Mouse (Mus musculus): ENCODE measurements at regions not wholly inside any gene's neighbourhood (a gene's known extent, or its start where the extent isn't known, plus 50 kb on each side); places are given as distances from the start of the nearest gene placed in this dataset.
"Not testable (repeated sequence)": the region's sequence is repeated elsewhere in the genome, so short reads cannot be mapped to it uniquely, and the experiment has no call there.

DNA sequence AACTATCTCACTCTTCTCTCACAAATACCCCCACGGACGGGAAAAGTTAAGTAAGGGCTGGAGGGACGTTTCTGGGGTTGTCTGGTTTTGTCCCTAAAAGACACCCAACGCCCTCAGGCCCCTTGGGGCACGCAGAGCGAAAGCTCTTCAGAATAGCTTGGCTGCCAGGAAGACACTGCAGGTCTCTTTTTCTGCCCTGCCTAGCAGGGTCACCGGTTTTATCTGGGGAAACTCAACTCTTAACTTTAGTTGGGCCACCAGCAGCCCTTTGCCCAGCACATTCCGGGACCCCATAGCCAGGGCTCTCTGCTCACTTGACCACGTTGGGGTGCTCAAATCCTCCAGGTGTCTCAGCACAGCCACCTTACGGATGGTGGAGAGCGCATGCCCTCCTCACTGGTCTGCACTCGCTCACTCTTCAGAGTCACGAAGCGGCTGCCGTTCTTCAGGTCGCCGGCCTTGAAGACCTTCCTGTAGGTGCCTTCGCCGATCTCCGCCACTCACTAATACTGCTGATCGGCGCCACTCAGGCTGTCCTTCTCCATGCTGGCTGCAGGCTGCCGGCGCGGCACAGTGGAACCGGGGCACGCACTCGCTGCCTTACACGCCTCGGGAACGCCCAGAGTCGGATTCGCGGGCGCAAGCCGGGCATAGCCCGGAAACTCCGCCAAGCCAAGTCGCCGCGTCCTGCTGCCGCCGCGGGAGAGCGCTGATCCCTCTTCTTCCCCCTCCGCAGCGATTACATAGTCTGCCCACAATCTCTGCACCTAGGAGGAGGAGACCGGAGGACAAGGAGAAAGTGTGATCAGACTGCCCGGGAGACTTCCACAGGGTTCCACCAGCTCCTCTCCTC is 83.0 kb downstream of the Ulbp1 start:
- no peak for DNase-seq (ENCODE audit: low spot score)

DNA sequence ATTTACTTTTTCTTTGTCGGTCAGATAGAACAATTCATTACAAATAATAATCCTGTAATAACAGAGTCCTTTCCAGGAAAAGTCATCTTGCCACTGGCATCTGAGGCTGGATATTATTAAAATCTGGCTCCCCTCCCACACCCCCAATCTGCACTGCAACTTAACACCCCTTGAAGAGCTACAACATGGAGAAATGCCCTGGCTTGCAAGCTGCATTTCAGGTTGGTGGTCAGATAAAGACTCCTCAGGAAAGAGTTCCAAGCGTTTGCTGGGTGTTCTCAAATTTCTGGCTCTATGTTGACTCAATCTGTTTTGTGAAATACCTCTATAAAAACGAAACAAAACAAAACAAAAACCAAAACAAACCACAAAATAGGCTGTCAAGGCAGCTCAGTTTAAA is 114.6 kb downstream of the Ulbp1 start:
- not testable (repeated sequence) for DNase-seq (ENCODE audit: low spot score)

DNA sequence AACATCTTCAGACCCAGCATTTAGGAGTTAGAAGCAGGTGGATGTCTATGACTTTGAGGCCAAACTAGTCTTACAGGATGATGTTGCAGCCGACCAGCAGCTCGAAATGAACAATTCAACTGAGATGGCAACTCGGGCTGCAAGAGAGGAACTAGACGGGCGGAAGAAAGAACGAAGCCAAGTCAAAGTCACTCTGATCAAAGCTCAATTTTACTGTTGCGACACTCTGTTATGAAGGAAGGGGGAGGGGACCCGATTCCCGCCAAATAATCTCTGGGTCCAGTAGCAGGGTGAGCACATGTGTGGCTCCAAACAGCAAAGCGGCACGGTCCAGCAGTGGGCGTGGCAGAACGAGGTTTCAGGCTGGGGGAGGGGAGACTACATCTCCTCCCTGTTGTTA is 129.1 kb downstream of the Ulbp1 start:
- DNase-seq (ENCODE audit: low spot score) = not testable (repeated sequence)

DNA sequence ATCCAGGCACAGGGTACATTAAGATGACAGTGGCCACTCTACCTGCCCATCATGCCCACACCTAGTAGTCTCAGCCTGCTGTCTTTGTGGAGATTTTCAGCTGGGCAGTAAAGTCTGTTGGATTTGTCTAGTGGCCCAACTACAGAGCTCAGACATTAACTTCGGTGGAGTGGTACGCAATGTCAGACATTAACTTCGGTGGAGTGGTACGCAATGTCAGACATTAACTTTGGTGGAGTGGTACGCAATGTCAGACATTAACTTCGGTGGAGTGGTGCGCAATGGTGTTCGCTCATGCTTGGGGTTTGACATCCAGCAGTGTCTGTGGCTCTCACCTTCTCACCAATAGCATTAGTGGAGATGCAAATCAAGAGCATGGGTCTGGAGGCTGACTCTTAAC is 129.7 kb downstream of the Ulbp1 start:
- DNase-seq (ENCODE audit: low spot score) = not testable (repeated sequence)

- DNase-seq (ENCODE audit: low spot score) = peak; percentile 68
These were observed 121.2 kb upstream of the Cnksr3 start for GRCm38 (mm10) chr10:7333077-7333747.

GRCm38 (mm10) chr10:7328262-7328661 is 116.2 kb upstream of the Cnksr3 start:
- no peak for DNase-seq (ENCODE audit: low spot score)

GRCm38 (mm10) chr10:7327046-7327445 is 115.0 kb upstream of the Cnksr3 start:
- DNase-seq (ENCODE audit: low spot score) = not testable (repeated sequence)

DNA sequence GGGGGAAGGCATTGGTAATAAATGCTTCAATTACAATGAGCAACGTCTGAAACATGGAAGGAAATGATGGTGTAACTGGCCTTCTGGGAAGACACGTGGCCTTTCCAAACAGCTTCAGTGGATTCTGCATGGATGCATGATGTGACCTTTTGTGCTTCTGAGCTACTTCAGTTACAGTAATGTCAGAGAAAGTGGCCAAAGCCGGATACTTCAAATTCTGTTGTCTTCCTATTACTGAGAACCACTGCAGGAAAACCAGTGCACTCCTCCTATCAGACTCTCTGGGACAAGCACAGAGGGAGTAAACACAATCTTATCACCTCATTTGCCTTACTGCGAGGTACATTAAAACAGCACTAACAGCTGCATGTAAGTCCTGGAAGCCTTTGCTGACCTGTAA is 113.0 kb upstream of the Cnksr3 start:
- DNase-seq (ENCODE audit: low spot score) = no peak

- DNase-seq (ENCODE audit: low spot score) = peak; percentile 22
These were observed 111.2 kb upstream of the Cnksr3 start for GRCm38 (mm10) chr10:7323258-7323657.

GRCm38 (mm10) chr10:7309927-7310326 is 97.9 kb upstream of the Cnksr3 start:
- no peak for DNase-seq (ENCODE audit: low spot score)

DNA sequence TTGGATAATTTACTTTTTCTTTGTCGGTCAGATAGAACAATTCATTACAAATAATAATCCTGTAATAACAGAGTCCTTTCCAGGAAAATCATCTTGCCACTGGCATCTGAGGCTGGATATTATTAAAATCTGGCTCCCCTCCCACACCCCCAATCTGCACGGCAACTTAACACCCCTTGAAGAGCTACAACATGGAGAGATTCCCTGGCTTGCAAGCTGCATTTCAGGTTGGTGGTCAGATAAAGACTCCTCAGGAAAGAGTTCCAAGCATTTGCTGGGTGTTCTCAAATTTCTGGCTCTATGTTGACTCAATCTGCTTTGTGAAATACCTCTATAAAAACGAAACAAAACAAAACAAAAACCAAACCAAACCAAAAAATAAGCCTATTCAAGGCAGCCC is 93.8 kb upstream of the Cnksr3 start:
- not testable (repeated sequence) for DNase-seq (ENCODE audit: low spot score)

- no peak for DNase-seq (ENCODE audit: low spot score)
These were observed 86.3 kb upstream of the Cnksr3 start for GRCm38 (mm10) chr10:7298377-7298776.

DNA sequence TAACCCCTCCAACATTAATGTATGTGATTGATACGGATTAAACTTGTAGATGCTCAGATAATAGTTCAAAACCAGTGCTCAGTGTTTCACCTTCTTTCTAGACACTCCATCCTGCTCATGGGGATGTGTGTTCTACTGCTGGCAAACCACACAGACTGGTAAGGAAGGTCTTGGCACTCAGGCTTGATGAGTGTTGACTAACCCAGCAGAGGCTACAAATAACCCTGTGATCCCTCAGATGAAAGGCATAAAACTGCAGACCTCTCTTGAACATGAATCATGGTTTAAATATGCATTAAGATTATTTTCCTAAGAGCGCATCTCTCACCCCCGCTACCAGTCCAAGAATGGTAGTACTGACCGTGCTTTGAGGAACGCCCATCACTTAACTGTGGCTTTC is 83.9 kb upstream of the Cnksr3 start:
- no peak for DNase-seq (ENCODE audit: low spot score)

DNA sequence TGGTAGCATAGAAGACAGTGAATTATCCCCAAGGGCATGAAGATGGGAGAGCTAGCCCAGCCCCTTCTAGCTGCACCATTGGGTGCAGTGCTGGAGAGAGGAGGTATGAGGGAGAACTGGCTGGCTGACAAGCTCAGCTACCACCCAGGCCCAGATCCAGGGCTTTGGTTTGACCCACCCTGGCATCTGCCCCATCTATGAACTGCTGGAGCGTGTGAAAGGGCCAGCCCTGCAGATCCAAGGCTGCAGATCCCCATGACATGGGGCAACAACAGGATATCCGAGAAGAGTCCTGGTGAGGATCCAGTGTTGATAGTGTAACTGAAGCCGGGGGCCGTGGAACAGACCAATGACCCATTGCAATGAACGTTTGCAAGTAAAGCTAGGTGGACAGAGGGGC is 81.2 kb upstream of the Cnksr3 start:
- no peak for DNase-seq (ENCODE audit: low spot score)

DNA sequence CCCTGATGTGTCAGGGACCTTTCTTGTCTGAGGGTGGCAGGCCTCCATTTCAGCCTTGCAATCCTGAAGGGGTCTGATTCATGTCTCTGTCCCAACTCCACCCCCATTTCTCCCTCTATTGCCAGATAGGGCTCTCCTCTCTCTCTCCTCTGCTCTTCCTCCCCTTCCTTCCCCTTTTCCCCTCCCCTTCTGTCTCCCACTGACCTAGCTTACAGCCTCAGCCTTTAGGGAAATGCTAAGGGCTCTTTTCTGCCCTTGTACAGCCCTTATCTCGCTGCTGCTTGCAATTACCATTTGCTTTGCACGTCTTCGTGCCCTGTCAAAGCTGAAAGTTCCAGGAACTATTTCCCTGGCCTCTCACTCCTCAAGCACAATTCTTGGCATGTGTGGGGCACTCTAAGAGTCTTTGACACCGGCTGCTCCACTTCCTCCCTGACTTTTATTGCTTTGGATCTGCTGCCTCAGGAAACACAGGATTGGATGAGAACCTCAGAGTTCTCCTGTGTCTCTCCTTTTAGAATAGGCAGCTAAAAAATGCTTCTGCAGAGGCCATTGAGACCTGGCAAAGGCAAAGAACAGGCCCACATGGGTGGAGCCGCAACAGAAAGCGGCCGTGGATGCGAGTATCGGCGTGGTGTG is 77.9 kb upstream of the Cnksr3 start:
- no peak for DNase-seq (ENCODE audit: low spot score)

GRCm38 (mm10) chr10:7285112-7285905 is 73.3 kb upstream of the Cnksr3 start:
- DNase-seq (ENCODE audit: low spot score) = no peak

GRCm38 (mm10) chr10:7280429-7280828 is 68.4 kb upstream of the Cnksr3 start:
- DNase-seq (ENCODE audit: low spot score) = no peak

GRCm38 (mm10) chr10:7278820-7279219 is 66.8 kb upstream of the Cnksr3 start:
- no peak for DNase-seq (ENCODE audit: low spot score)

DNA sequence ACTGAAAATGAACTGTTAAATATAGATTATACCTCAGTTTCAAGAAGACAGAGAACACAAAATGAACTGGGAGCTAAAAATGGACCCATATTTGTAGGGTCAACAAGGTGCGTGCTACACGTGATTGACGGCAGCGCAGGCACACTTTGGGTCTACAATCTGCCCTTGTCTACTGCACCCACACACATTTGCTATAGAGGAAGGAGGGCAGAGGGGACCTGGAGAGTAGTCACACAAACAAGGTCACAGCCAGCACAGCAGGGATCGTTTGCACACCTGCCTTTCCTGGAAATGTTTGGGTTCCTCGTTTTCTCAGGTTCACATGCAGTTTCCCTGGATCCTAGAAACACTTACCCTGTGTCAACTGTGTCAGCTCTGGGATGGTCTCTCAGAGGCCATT is 63.3 kb upstream of the Cnksr3 start:
- no peak for DNase-seq (ENCODE audit: low spot score)

- peak; percentile 65 for DNase-seq (ENCODE audit: low spot score)
These were observed 62.4 kb upstream of the Cnksr3 start for GRCm38 (mm10) chr10:7274422-7274821.

DNA sequence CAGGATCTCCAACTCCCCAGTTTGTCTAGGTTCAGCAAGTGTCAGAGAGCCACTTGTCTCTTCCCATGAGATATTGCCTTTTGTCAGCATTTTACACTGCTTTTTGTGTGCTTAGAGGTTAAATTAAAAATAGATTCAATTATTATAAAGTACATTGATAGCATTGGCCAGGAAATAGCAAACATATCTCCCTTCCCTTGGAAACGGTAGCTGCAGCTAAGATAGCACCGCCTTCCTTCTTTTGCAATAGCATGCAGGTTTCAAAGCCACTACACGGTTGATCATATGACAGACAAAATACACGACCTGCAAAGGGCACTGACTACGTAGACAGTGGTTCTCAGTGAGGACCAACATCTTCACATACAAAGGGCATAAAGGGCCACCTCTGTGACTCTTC is 59.1 kb upstream of the Cnksr3 start:
- DNase-seq (ENCODE audit: low spot score) = no peak

Measured in heart, adult 8-10 months (tissue).